Mouse (Mus musculus) erythroblast, embryonic 14.5 days (primary cell): ENCODE data around the gene Nr1h3.

Experiments
- GATA1 ChIP-seq: IDR thresholded peaks from 2 replicates; pipeline ENCODE4 v1.6.1; 2012; ENCODE audit warnings: low read length, inconsistent platforms, mixed read lengths
- TAL1 ChIP-seq: IDR thresholded peaks from 3 replicates; pipeline ENCODE4 v1.6.1; 2012; ENCODE audit warnings: low read length, inconsistent platforms, mixed read lengths

GRCm38 (mm10) chr2:91198888-91199287 is 3.7 kb downstream of the Nr1h3 start:
- no peak for TF ChIP-seq GATA1
- TF ChIP-seq TAL1: no peak
